Mouse (Mus musculus) adrenal gland, adult 8-10 months (tissue): ENCODE measurements around the gene Tcp11l1. TPM values are rescaled to one million over a fixed set of nuclear protein-coding genes. Genes with fewer than 3 reads are reported as not detected.

Experiments used
- total RNA-seq, 4 experiments: library from RNA; stranded (reverse); gene quantifications; 2 replicates each; pipeline ENCODE4 v1.2.4; 2022

The Tcp11l1 gene
- total RNA-seq, 4 experiments from 2014 or later, result 13.2 to 27.1 (median 21.2) TPM

Other genes with a start within 250 kb of the Tcp11l1 start
- 100 to 1,000 TPM; 116 to 141 (median 135) TPM for gene Hipk3, start 217.7 kb downstream of the Tcp11l1 start, total RNA-seq
- 10 to 100 TPM; 36.0 to 48.4 (median 38.8) TPM for gene Cstf3, start 121.6 kb downstream of the Tcp11l1 start, total RNA-seq
- gene Pin1rt1, start 4.2 kb upstream of the Tcp11l1 start, total RNA-seq, result not detected
- gene Depdc7, start 30.7 kb upstream of the Tcp11l1 start, total RNA-seq, result 1 to 10 TPM; 1.3 to 2.3 (median 1.8) TPM
- gene Qser1, start 104.6 kb upstream of the Tcp11l1 start, total RNA-seq, result 10 to 100 TPM; 19.0 to 26.5 (median 25.6) TPM
- 10 to 100 TPM in 2 of 4 experiments, 1 to 10 TPM in 2; 3.2 to 20.5 (median 10.9) TPM for gene Prrg4, start 137.7 kb upstream of the Tcp11l1 start, total RNA-seq
- 10 to 100 TPM in 1 of 4 experiments, 1 to 10 TPM in 3; 4.4 to 10.4 (median 4.7) TPM for gene Ccdc73, start 155.6 kb upstream of the Tcp11l1 start, total RNA-seq